Mouse (Mus musculus) embryonic facial prominence, embryonic 15.5 days (tissue): ENCODE results near the gene 5031439G07Rik. TPM values are rescaled to one million over a fixed set of nuclear protein-coding genes. Genes with fewer than 3 reads are reported as not detected.
"Not testable (repeated sequence)": the region's sequence is repeated elsewhere in the genome, so short reads cannot be mapped to it uniquely, and the experiment has no call there.

ENCODE experiments used
- ATAC-seq: fragments of 200-750 bp; cut with Nextera tagmentation; 2 replicates; pipeline ENCODE4 v1.8.0; 2017; ENCODE audit warnings: low read depth, moderate TSS enrichment; ENCODE audit not compliant: insufficient number of reproducible peaks, low FRiP score, low TSS enrichment
- H3K27ac ChIP-seq: fragments of 300-500 bp; sonication (generic); replicated peaks from 2 replicates; pipeline ENCODE4 v1.5.1; 2015; ENCODE audit warnings: mild to moderate bottlenecking, inconsistent platforms
- H3K27me3 ChIP-seq: fragments of 300-500 bp; sonication (generic); 2 replicates; pipeline ENCODE4 v1.6.1; 2015; ENCODE audit warnings: inconsistent platforms
- H3K36me3 ChIP-seq: fragments of 300-500 bp; sonication (generic); 2 replicates; pipeline ENCODE4 v1.6.1; 2015; ENCODE audit warnings: mild to moderate bottlenecking, inconsistent platforms
- H3K4me1 ChIP-seq: fragments of 300-500 bp; sonication (generic); 2 replicates; pipeline ENCODE4 v1.6.1; 2015; ENCODE audit warnings: inconsistent platforms
- H3K4me2 ChIP-seq: fragments of 300-500 bp; sonication (generic); replicated peaks from 2 replicates; pipeline ENCODE4 v1.6.1; 2015; ENCODE audit warnings: mild to moderate bottlenecking, inconsistent platforms
- H3K4me3 ChIP-seq: fragments of 300-500 bp; sonication (generic); replicated peaks from 2 replicates; pipeline ENCODE4 v1.5.1; 2015; ENCODE audit warnings: mild to moderate bottlenecking, inconsistent platforms
- H3K9ac ChIP-seq: fragments of 300-500 bp; sonication (generic); 2 replicates; pipeline ENCODE4 v1.6.1; 2015; ENCODE audit warnings: inconsistent platforms
- H3K9me3 ChIP-seq: fragments of 300-500 bp; sonication (generic); replicated peaks from 2 replicates; pipeline ENCODE4 v1.6.1; 2016; ENCODE audit warnings: inconsistent platforms
- WGBS: fragments of 180-500 bp; shearing (Covaris S2); methylation state at CpG from one replicate; pipeline ENCODE4 v1.1.7; 2015; 5-methylcytosine and 5-hydroxymethylcytosine counted together
- microRNA-seq: library from miRNA; unstranded; fragments of <30 nt; microRNA quantifications from one replicate; pipeline ENCODE4, GENCODE M21; 2016; ENCODE audit warnings: borderline number of aligned reads
- polyA plus RNA-seq: library from polyadenylated mRNA; unstranded; fragments of >200 nt; fragmentation: Nextera tagmentation; extraction: Ambion mirVana; gene quantifications from 2 replicates; pipeline ENCODE4 v1.2.1, GENCODE M21; 2015

Gene 5031439G07Rik
- polyA plus RNA-seq, 1 experiment from 2014 or later = 9.1 TPM

DNA sequence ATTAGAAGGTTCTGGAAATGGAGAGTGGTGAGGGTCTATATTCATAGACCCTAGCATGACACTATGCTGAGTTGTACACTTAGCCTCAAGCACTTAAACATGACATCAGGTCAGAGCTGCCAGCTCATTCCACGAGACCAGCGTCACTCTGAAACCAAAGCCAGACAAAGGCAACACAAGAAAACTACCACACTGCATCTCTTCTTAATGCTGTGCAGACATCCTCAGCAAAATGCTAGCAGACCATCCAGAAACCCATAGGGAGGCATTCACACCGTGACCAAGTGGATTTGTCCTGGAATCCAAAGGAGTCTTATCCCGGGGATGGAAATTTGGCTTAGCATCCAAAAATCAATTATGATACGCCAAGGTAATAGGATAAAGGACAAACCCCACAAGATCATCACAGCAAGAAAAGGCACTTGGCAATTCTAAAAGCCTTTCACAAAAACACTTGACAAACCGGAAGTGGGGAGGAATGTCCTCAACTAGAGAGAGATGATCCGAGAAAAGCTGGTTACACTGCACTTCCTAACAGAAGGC is 84.4 kb downstream of the 5031439G07Rik start:
- no peak overlapping the region for H3K4me2 ChIP-seq
- no peak overlapping the region for H3K9ac ChIP-seq
- no peaks in the 10 kb centered on the region for H3K27me3 ChIP-seq
- no peaks in the 10 kb centered on the region for H3K36me3 ChIP-seq
- no peak overlapping the region for H3K4me3 ChIP-seq
- H3K27ac ChIP-seq = no peak overlapping the region
- peaks cover 1% of the 10 kb centered on the region; the same call in 1 of the 2 replicates for H3K4me1 ChIP-seq
- 28% methylated on average over 7 of the region's 7 CpGs for WGBS
- peak; percentile 47; the same call in 1 of the 2 replicates for ATAC-seq
- no peaks in the 10 kb centered on the region for H3K9me3 ChIP-seq

- Histone ChIP-seq H3K36me3 (no peaks in the 10 kb centered on the region), H3K4me3 (no peak overlapping the region), H3K9ac (no peak overlapping the region), H3K4me2 (no peak overlapping the region), H3K27me3 (no peaks in the 10 kb centered on the region), H3K4me1 (peaks cover 12% of the 10 kb centered on the region), H3K9me3 (no peaks in the 10 kb centered on the region), H3K27ac (no peak overlapping the region)
- ATAC-seq = no peak
- 31% methylated on average over 7 of the region's 7 CpGs for WGBS
Observed at GRCm38 (mm10) chr15:84898077-84898476, 90.3 kb downstream of the 5031439G07Rik start.

GRCm38 (mm10) chr15:84896664-84897063 is 91.7 kb downstream of the 5031439G07Rik start:
- H3K27me3 ChIP-seq = no peaks in the 10 kb centered on the region
- H3K4me3 ChIP-seq = no peak overlapping the region
- H3K4me1 ChIP-seq = peaks cover 12% of the 10 kb centered on the region
- no peak overlapping the region for H3K4me2 ChIP-seq
- no peak overlapping the region for H3K27ac ChIP-seq
- no peak for ATAC-seq
- H3K9ac ChIP-seq = no peak overlapping the region
- WGBS = 65% methylated on average over 1 of the region's 1 CpGs
- H3K9me3 ChIP-seq = no peaks in the 10 kb centered on the region
- H3K36me3 ChIP-seq = no peaks in the 10 kb centered on the region

- H3K36me3 ChIP-seq, ATAC-seq, H3K27me3 ChIP-seq, H3K27ac ChIP-seq, H3K4me3 ChIP-seq, H3K9ac ChIP-seq, H3K4me2 ChIP-seq, H3K9me3 ChIP-seq: not testable (repeated sequence)
- peaks cover 12% of the 10 kb centered on the region for H3K4me1 ChIP-seq
- 63% methylated on average over 10 of the region's 10 CpGs for WGBS
Observed at GRCm38 (mm10) chr15:84896216-84896615, 92.1 kb downstream of the 5031439G07Rik start.

Small RNA genes lying within 50 kb of the gene (microRNA-seq; reads per million reads assigned to microRNA genes)
- gene Mir1249 = 16.4 reads per million, percentile 33 among the genes with 10 or more reads in this experiment

Other genes starting within 250 kb of the 5031439G07Rik start
- 0.68 and 1.2 TPM in 2 replicates for gene Phf21b, start 132.5 kb downstream of the 5031439G07Rik start, polyA plus RNA-seq
- 0.72 and 0.75 TPM in 2 replicates for gene Gm29666, start 68.5 kb downstream of the 5031439G07Rik start, polyA plus RNA-seq
- 30.6 and 32.1 TPM in 2 replicates for gene Nup50, start 65.1 kb downstream of the 5031439G07Rik start, polyA plus RNA-seq
- gene Upk3a, start 28.6 kb upstream of the 5031439G07Rik start, polyA plus RNA-seq = 6.2 and 18.2 TPM in 2 replicates
- 24.9 and 31.7 TPM in 2 replicates for gene Fam118a, start 40.4 kb upstream of the 5031439G07Rik start, polyA plus RNA-seq
- 0.07 and 0.70 TPM in 2 replicates for gene Smc1b, start 143.4 kb upstream of the 5031439G07Rik start, polyA plus RNA-seq
- gene Ribc2, start 143.5 kb upstream of the 5031439G07Rik start, polyA plus RNA-seq = 1.00 and 1.6 TPM in 2 replicates
- gene Fbln1, start 217.4 kb upstream of the 5031439G07Rik start, polyA plus RNA-seq = 258 and 266 TPM in 2 replicates